Mouse (Mus musculus) bone marrow macrophage, adult 2 months (primary cell): ENCODE measurements at regions not wholly inside any gene's neighbourhood (a gene's known extent, or its start where the extent isn't known, plus 50 kb on each side); places are given as distances from the start of the nearest gene placed in this dataset.

ENCODE experiments used
- CTCF ChIP-seq: IDR thresholded peaks from 2 replicates; pipeline ENCODE4 v1.5.1; 2012; ENCODE audit warnings: low read depth, mild to moderate bottlenecking, low read length, moderate library complexity
- POLR2A ChIP-seq: IDR thresholded peaks from 2 replicates; pipeline ENCODE4 v1.6.1; 2012; ENCODE audit warnings: mild to moderate bottlenecking, low read depth, low read length, borderline replicate concordance

- TF ChIP-seq POLR2A = no peak
- TF ChIP-seq CTCF = no peak
Measured at GRCm38 (mm10) chr9:23037513-23037914, 185.4 kb upstream of the Bmper start.
